Mouse (Mus musculus) lung, embryonic 16.5 days (tissue): ENCODE measurements around the gene Exog. TPM values are rescaled to one million over a fixed set of nuclear protein-coding genes. Genes with fewer than 3 reads are reported as not detected.

Experiments
- ATAC-seq: fragments of 200-750 bp; cut with Nextera tagmentation; 2 replicates; pipeline ENCODE4 v1.8.0; 2017; ENCODE audit warnings: low read depth, mild to moderate bottlenecking, moderate library complexity
- H3K27ac ChIP-seq: fragments of 300-500 bp; sonication (generic); 2 replicates; pipeline ENCODE4 v1.5.1; 2014; ENCODE audit warnings: mild to moderate bottlenecking, control low read depth, low read length
- H3K27me3 ChIP-seq: fragments of 300-500 bp; sonication (generic); 2 replicates; pipeline ENCODE4 v1.6.1; 2014; ENCODE audit warnings: low read depth, low read length, mixed read lengths; ENCODE audit not compliant: control insufficient read depth, insufficient read depth
- H3K36me3 ChIP-seq: fragments of 300-500 bp; sonication (generic); 2 replicates; pipeline ENCODE4 v1.6.1; 2014; ENCODE audit warnings: low read length; ENCODE audit not compliant: control insufficient read depth, insufficient read depth
- H3K4me1 ChIP-seq: fragments of 300-500 bp; sonication (generic); replicated peaks from 2 replicates; pipeline ENCODE4 v1.6.1; 2014; ENCODE audit warnings: low read length, mixed read lengths; ENCODE audit not compliant: control insufficient read depth, insufficient read depth
- H3K4me2 ChIP-seq: fragments of 300-500 bp; sonication (generic); 2 replicates; pipeline ENCODE4 v1.6.1; 2014; ENCODE audit warnings: low read depth, low read length, control low read depth
- H3K4me3 ChIP-seq: fragments of 300-500 bp; sonication (generic); 2 replicates; pipeline ENCODE4 v1.5.1; 2014; ENCODE audit warnings: mild to moderate bottlenecking, low read length, control low read depth
- H3K9ac ChIP-seq: fragments of 300-500 bp; sonication (generic); 2 replicates; pipeline ENCODE4 v1.6.1; 2014; ENCODE audit warnings: low read length, control low read depth
- H3K9me3 ChIP-seq: fragments of 300-500 bp; sonication (generic); 2 replicates; pipeline ENCODE4 v1.6.1; 2016; ENCODE audit warnings: low read length; ENCODE audit not compliant: control insufficient read depth
- WGBS: fragments of 180-500 bp; shearing (Covaris S2); extraction: QIAGEN DNeasy Blood & Tissue Kit; methylation state at CpG from one replicate; pipeline ENCODE4 v1.1.7; 2014; 5-methylcytosine and 5-hydroxymethylcytosine counted together
- polyA plus RNA-seq: library from polyadenylated mRNA; unstranded; fragments of >200 nt; fragmentation: Nextera tagmentation; extraction: Ambion mirVana; gene quantifications from 2 replicates; pipeline ENCODE4 v1.2.1, GENCODE M21; 2015

Gene Exog
- polyA plus RNA-seq, 1 experiment from 2014 or later, result 27.3 TPM

GRCm38 (mm10) chr9:119438498-119439000 is 6.2 kb upstream of the Exog start:
- Histone ChIP-seq H3K4me3 (no peak overlapping the region), H3K9me3 (no peaks in the 10 kb centered on the region), H3K27me3 (no peaks in the 10 kb centered on the region), H3K27ac (no peak overlapping the region), H3K4me2 (no peak overlapping the region), H3K9ac (no peak overlapping the region), H3K36me3 (peaks cover 7% of the 10 kb centered on the region), H3K4me1 (no peaks in the 10 kb centered on the region)
- 91% methylated on average over 9 of the region's 9 CpGs for WGBS
- no peak for ATAC-seq

GRCm38 (mm10) chr9:119445737-119446136 is 994 bp downstream of the Exog start:
- no peak for ATAC-seq

GRCm38 (mm10) chr9:119455967-119456366 is 11.2 kb downstream of the Exog start:
- Histone ChIP-seq H3K36me3 (peaks cover 21% of the 10 kb centered on the region), H3K4me3 (no peak overlapping the region), H3K9ac (no peak overlapping the region), H3K4me1 (no peaks in the 10 kb centered on the region), H3K9me3 (no peaks in the 10 kb centered on the region), H3K27ac (no peak overlapping the region), H3K27me3 (no peaks in the 10 kb centered on the region), H3K4me2 (no peak overlapping the region)
- ATAC-seq, result no peak
- WGBS, result 84% methylated on average over 14 of the region's 14 CpGs

More at GRCm38 (mm10) chr9:119445737-119446136, 994 bp downstream of the Exog start:
- peak overlapping the region; percentile 90 for H3K4me2 ChIP-seq
- H3K9ac ChIP-seq, result peak overlapping the region; percentile 88
- H3K36me3 ChIP-seq, result peaks cover 17% of the 10 kb centered on the region
- H3K9me3 ChIP-seq, result no peaks in the 10 kb centered on the region
- 24% methylated on average over 6 of the region's 6 CpGs for WGBS
- peaks cover 10% of the 10 kb centered on the region for H3K4me1 ChIP-seq
- H3K27me3 ChIP-seq, result no peaks in the 10 kb centered on the region
- peak overlapping the region; percentile 90 for H3K4me3 ChIP-seq
- no peak overlapping the region for H3K27ac ChIP-seq

- Histone ChIP-seq H3K27ac (no peak overlapping the region), H3K9me3 (no peaks in the 10 kb centered on the region), H3K27me3 (no peaks in the 10 kb centered on the region), H3K36me3 (peaks cover 16% of the 10 kb centered on the region), H3K4me1 (no peaks in the 10 kb centered on the region), H3K4me2 (no peak overlapping the region), H3K4me3 (no peak overlapping the region), H3K9ac (no peak overlapping the region)
- ATAC-seq, result no peak
- WGBS, result 71% methylated on average over 14 of the region's 14 CpGs
These were observed 12.4 kb downstream of the Exog start for GRCm38 (mm10) chr9:119457122-119457521.

GRCm38 (mm10) chr9:119460410-119460809 is 15.7 kb downstream of the Exog start:
- no peaks in the 10 kb centered on the region for H3K27me3 ChIP-seq
- whole genome bisulfite sequencing, result 39% methylated on average over 8 of the region's 8 CpGs
- no peaks in the 10 kb centered on the region for H3K4me1 ChIP-seq
- no peak overlapping the region for H3K4me3 ChIP-seq
- no peak overlapping the region for H3K9ac ChIP-seq
- peaks cover 26% of the 10 kb centered on the region for H3K36me3 ChIP-seq
- peak; percentile 43 for ATAC-seq
- no peaks in the 10 kb centered on the region for H3K9me3 ChIP-seq
- H3K4me2 ChIP-seq, result no peak overlapping the region
- H3K27ac ChIP-seq, result no peak overlapping the region

GRCm38 (mm10) chr9:119465056-119465455 is 20.3 kb downstream of the Exog start:
- no peak for ATAC-seq
- WGBS, result 84% methylated on average over 6 of the region's 6 CpGs
- peaks cover 26% of the 10 kb centered on the region for H3K36me3 ChIP-seq

GRCm38 (mm10) chr9:119465595-119465994 is 20.9 kb downstream of the Exog start:
- Histone ChIP-seq H3K4me1 (no peaks in the 10 kb centered on the region), H3K27me3 (no peaks in the 10 kb centered on the region), H3K4me3 (no peak overlapping the region), H3K9me3 (no peaks in the 10 kb centered on the region), H3K27ac (no peak overlapping the region), H3K4me2 (no peak overlapping the region), H3K36me3 (peaks cover 26% of the 10 kb centered on the region), H3K9ac (no peak overlapping the region)
- ATAC-seq, result peak; percentile 72
- WGBS, result 68% methylated on average over 7 of the region's 7 CpGs

More at GRCm38 (mm10) chr9:119465056-119465455, 20.3 kb downstream of the Exog start:
- Histone ChIP-seq H3K4me1 (no peaks in the 10 kb centered on the region), H3K9me3 (no peaks in the 10 kb centered on the region), H3K4me2 (no peak overlapping the region), H3K9ac (no peak overlapping the region), H3K27ac (no peak overlapping the region), H3K27me3 (no peaks in the 10 kb centered on the region), H3K4me3 (no peak overlapping the region)

GRCm38 (mm10) chr9:119469691-119470353 is 25.1 kb downstream of the Exog start:
- H3K4me2 ChIP-seq, result no peak overlapping the region
- WGBS, result 58% methylated on average over 8 of the region's 8 CpGs
- no peaks in the 10 kb centered on the region for H3K9me3 ChIP-seq
- no peak overlapping the region for H3K27ac ChIP-seq
- H3K4me1 ChIP-seq, result no peaks in the 10 kb centered on the region
- peaks cover 11% of the 10 kb centered on the region for H3K36me3 ChIP-seq
- ATAC-seq, result no peak
- H3K27me3 ChIP-seq, result no peaks in the 10 kb centered on the region
- H3K9ac ChIP-seq, result no peak overlapping the region
- H3K4me3 ChIP-seq, result no peak overlapping the region

GRCm38 (mm10) chr9:119472412-119472918 is 27.7 kb downstream of the Exog start:
- Histone ChIP-seq H3K9ac (no peak overlapping the region), H3K4me2 (no peak overlapping the region), H3K36me3 (peaks cover 2% of the 10 kb centered on the region; the same call in 1 of the 2 replicates), H3K4me1 (no peaks in the 10 kb centered on the region), H3K27ac (no peak overlapping the region), H3K4me3 (no peak overlapping the region), H3K27me3 (no peaks in the 10 kb centered on the region), H3K9me3 (no peaks in the 10 kb centered on the region)
- WGBS, result 35% methylated on average over 11 of the region's 11 CpGs
- no peak for ATAC-seq
